Mouse (Mus musculus) thymus, adult 2 months (tissue): ENCODE data around the gene Rp2.

Experiments
- CTCF ChIP-seq: fragments of 200-500 bp; IDR thresholded peaks from 2 replicates; pipeline ENCODE4 v1.5.1; 2012; ENCODE audit warnings: mild to moderate bottlenecking, control low read depth, low read length, moderate library complexity, borderline replicate concordance; ENCODE audit not compliant: control insufficient read depth, poor library complexity, insufficient read depth; ENCODE audit errors: extremely low read depth
- POLR2A ChIP-seq: fragments of 200-500 bp; IDR thresholded peaks from 2 replicates; pipeline ENCODE4 v1.6.1; 2012; ENCODE audit warnings: mild to moderate bottlenecking, low read length, control low read depth, moderate library complexity; ENCODE audit not compliant: control insufficient read depth, poor library complexity, insufficient read depth; ENCODE audit errors: extremely low read depth

- TF ChIP-seq CTCF (no peak), POLR2A (no peak)
These were observed 54.2 kb downstream of the Rp2 start for GRCm38 (mm10) chrX:20418461-20418860.
